In genomic region chr4:134985626-134986335, GRCm38 (mm10) we compare ENCODE assay signal across 16 mouse cellular contexts. TPM values are rescaled to one million over a fixed set of nuclear protein-coding genes. Genes with fewer than 3 reads are reported as not detected.
DNase-seq lines count a peak whose midpoint lies in the region; ATAC-seq and TF ChIP-seq lines count a peak whose summit lies in the region.
"Had no signal": no experiment of that assay in that cellular context is flagged by ENCODE, and none has a peak within 500 bp of the region (broad histone marks: within the 10 kb centered on the region; RNA-seq: fewer than 3 reads in every experiment).

No protein-coding gene starts in this region.

- H3K9ac ChIP-seq in liver, embryonic 12.5 days = no peak overlapping the region
- no peak overlapping the region for H3K9ac ChIP-seq in liver, postnatal 0 days (replicated peaks)
- H3K9ac ChIP-seq: heart, embryonic 15.5 days; hindbrain, embryonic 12.5 days; liver, embryonic 15.5 days had no signal

- no peak overlapping the region for H3K4me2 ChIP-seq in liver, embryonic 12.5 days
- no peak overlapping the region for H3K4me2 ChIP-seq in liver, postnatal 0 days (ENCODE audit: low read depth, low read length)
- H3K4me2 ChIP-seq in myocyte (ENCODE audit: low read depth) = peak overlapping the region; percentile 56
- H3K4me2 ChIP-seq: heart, embryonic 15.5 days; hindbrain, embryonic 12.5 days; liver, embryonic 15.5 days had no signal

- no peak for TF ChIP-seq CTCF in liver, postnatal 0 days (IDR thresholded peaks at IDR 0.05; ENCODE audit: low read depth)

- TF ChIP-seq POLR2A in myocyte (IDR thresholded peaks at IDR 0.05; ENCODE audit: insufficient read length, low read depth) = no peak

- no peaks in the 10 kb centered on the region for H3K36me3 ChIP-seq in liver, embryonic 12.5 days
- H3K36me3 ChIP-seq in liver, postnatal 0 days (replicated peaks; ENCODE audit: insufficient read depth, low read length) = no peaks in the 10 kb centered on the region
- no peaks in the 10 kb centered on the region for H3K36me3 ChIP-seq in myocyte (ENCODE audit: control insufficient read depth, insufficient read depth)
- H3K36me3 ChIP-seq: heart, embryonic 15.5 days; hindbrain, embryonic 12.5 days had no signal

- H3K27ac ChIP-seq in liver, embryonic 12.5 days = peak overlapping the region; percentile 46; the same call in 1 of the 2 replicates
- no peak overlapping the region for H3K27ac ChIP-seq in liver, postnatal 0 days (ENCODE audit: low read depth)
- H3K27ac ChIP-seq: heart, embryonic 15.5 days; hindbrain, embryonic 12.5 days; kidney, postnatal 0 days; liver, embryonic 15.5 days had no signal

- H3K27me3 ChIP-seq in liver, embryonic 12.5 days (replicated peaks) = peaks cover 15% of the 10 kb centered on the region
- 0 out of 2 replicates have a peak, but pooled peaks cover 2% of the 10 kb centered on the region for H3K27me3 ChIP-seq in liver, postnatal 0 days (ENCODE audit: insufficient read depth, low read length)
- no peaks in the 10 kb centered on the region for H3K27me3 ChIP-seq in myocyte (ENCODE audit: control insufficient read depth, insufficient read depth, insufficient read length)
- H3K27me3 ChIP-seq: heart, embryonic 15.5 days; hindbrain, embryonic 12.5 days had no signal

- peaks cover 40% of the 10 kb centered on the region for H3K4me1 ChIP-seq in liver, embryonic 12.5 days
- H3K4me1 ChIP-seq in liver, postnatal 0 days (ENCODE audit: insufficient read depth) = peaks cover 18% of the 10 kb centered on the region

- H3K79me2 ChIP-seq in myocyte (ENCODE audit: control insufficient read depth, insufficient read depth) = no peaks in the 10 kb centered on the region

- 0 out of 2 replicates have a peak, but pooled peaks cover 3% of the 10 kb centered on the region for H3K9me3 ChIP-seq in liver, embryonic 12.5 days (replicated peaks)
- H3K9me3 ChIP-seq in liver, postnatal 0 days (ENCODE audit: low read length) = no peaks in the 10 kb centered on the region
- H3K9me3 ChIP-seq: heart, embryonic 15.5 days; hindbrain, embryonic 12.5 days had no signal

- WGBS in liver, embryonic 12.5 days (ENCODE audit: insufficient replicate concordance) = 83% methylated on average over 11 of the region's 11 CpGs
- WGBS in liver, postnatal 0 days (ENCODE audit: insufficient replicate concordance) = 87% methylated on average over 11 of the region's 11 CpGs

- no peak overlapping the region for H3ac ChIP-seq in myocyte (ENCODE audit: control insufficient read depth, insufficient read length)

- no peak for DNase-seq in liver, postnatal 0 days
- peak; percentile 34 for DNase-seq in cerebellum, adult 11 months
- peak; percentile 54 for DNase-seq in cerebellum, adult 9-10 months
- DNase-seq in right cerebral cortex, postnatal 14 days = no peak
- no peak for DNase-seq in natural killer cell, adult 2 months (ENCODE audit: low spot score in 2 of 2)
- DNase-seq: heart, adult 11 months; layer of hippocampus, adult 9-11 months; right cerebral cortex, postnatal 4 days had no signal

- no peak for TF ChIP-seq EP300 in liver, postnatal 0 days (IDR thresholded peaks at IDR 0.05; ENCODE audit: low read depth)

- no peak overlapping the region for H3K4me3 ChIP-seq in liver, embryonic 12.5 days
- H3K4me3 ChIP-seq in liver, postnatal 0 days (ENCODE audit: low read depth, low read length) = no peak overlapping the region
- H3K4me3 ChIP-seq in myocyte = no peak overlapping the region
- H3K4me3 ChIP-seq: heart, embryonic 15.5 days; hindbrain, embryonic 12.5 days; liver, embryonic 15.5 days had no signal

- no peak for ATAC-seq in liver, embryonic 12.5 days
- ATAC-seq in liver, postnatal 0 days = no peak
- ATAC-seq: activated CD4-positive, CD25-positive, alpha-beta regulatory T cell, adult 4 months; intestine, embryonic 16.5 days had no signal

TF ChIP-seq in myocyte, 11 proteins besides CTCF, POLR2A, EP300 and RAD21:
- TF ChIP-seq MYOG (IDR thresholded peaks at IDR 0.05; ENCODE audit: control insufficient read depth in 1 of 3, insufficient read depth in 1 of 3, insufficient read length in 2 of 3, low read depth in 2 of 3) = no peak
- TF ChIP-seq REST (IDR thresholded peaks at IDR 0.05; ENCODE audit: insufficient read depth, insufficient read length) = peak; percentile 32

RNA-seq across cellular contexts. Expression of gene Syf2, which starts 55.1 kb away (rescaled TPM):
- polyA plus RNA-seq in liver, embryonic 12.5 days (2016; fragmentation: Nextera tagmentation; extraction: Ambion mirVana) = 70.8 and 72.8 TPM in 2 replicates
- 46.9 and 52.9 TPM in 2 replicates for polyA plus RNA-seq in liver, postnatal 0 days (2015; fragmentation: Nextera tagmentation; extraction: Ambion mirVana)
- 67.8 TPM for polyA plus RNA-seq in myocyte (2012; fragmentation: generic; extraction: Trizol)

Comparison
In these comparisons a context has a peak if more than half of its experiments do, and no peak if none do; other contexts are left out.
1. DNase-seq: peak in cerebellum, adult 11 months (single experiment) and cerebellum, adult 9-10 months (single experiment); none in liver, postnatal 0 days (single experiment), right cerebral cortex, postnatal 14 days (single experiment) and natural killer cell, adult 2 months (0 of 2).